Mouse (Mus musculus): ENCODE data around the gene Tgoln1.
A peak's percentile ranks its signal among the peaks of the same experiment; 100 is the strongest.

Tgoln1 gene

DNA sequence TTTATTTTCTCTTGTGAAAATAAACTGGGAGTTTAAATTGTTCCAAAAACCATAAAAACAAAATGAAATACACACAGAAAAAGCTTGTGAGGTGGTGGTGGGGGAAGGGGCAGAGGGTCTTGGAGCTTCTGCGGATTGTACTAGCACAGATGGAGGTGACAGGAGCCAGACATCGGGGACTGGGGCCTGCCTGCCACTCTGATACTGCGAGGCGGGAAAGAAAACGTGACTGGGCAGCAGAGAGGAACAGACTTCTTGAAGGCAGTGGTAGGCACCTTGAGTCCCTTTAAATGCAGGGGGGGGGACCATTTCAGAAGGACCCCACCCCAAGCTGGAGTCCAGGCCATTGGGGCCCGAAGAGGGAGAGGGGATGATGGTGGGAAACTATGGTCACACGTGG is 9.6 kb upstream of the Tgoln1 start:
- DNase-seq = no peak

- DNase-seq = no peak
Observed at GRCm38 (mm10) chr6:72623661-72624402, 7.0 kb upstream of the Tgoln1 start.

DNA sequence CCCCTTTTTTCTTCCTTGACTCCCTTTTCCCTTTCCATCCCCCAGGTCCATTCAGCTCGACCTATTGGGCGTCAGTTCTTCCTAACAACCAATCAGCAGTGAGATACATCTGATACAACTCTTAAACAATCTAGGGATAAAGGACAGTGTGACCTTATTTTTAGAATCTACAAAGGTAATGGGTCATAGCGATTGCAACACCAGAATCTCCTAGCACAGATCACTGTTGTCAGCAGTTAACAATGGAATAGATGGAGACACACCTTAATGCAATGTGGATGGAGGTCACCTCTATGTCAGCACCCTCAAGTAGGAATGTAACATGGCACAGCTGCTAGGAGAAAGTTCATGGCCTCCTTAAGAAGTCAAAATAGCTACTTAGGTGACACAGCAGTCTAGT is 6.1 kb upstream of the Tgoln1 start:
- DNase-seq = no peak

DNA sequence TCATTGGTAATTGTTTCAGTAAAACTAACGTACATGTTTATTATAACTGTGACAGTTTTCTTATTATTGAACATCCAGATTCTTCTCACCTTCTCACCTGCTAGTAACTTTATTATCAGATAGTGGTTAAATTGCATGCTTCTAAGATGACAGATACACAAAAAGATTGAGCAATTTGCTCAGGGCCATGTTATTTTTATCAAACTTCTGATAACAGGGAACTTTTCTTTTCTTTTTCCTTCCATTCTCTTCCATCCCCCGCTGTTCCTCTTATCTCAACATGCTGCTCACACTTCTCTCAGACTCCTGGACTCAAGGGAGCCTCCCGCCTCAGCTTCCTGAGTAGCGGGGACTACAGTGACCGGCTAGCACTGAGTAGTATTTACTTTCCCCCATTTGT is 4.1 kb upstream of the Tgoln1 start:
- no peak for DNase-seq

- DNase-seq = no peak
Observed at GRCm38 (mm10) chr6:72619734-72620532, 3.1 kb upstream of the Tgoln1 start.

DNA sequence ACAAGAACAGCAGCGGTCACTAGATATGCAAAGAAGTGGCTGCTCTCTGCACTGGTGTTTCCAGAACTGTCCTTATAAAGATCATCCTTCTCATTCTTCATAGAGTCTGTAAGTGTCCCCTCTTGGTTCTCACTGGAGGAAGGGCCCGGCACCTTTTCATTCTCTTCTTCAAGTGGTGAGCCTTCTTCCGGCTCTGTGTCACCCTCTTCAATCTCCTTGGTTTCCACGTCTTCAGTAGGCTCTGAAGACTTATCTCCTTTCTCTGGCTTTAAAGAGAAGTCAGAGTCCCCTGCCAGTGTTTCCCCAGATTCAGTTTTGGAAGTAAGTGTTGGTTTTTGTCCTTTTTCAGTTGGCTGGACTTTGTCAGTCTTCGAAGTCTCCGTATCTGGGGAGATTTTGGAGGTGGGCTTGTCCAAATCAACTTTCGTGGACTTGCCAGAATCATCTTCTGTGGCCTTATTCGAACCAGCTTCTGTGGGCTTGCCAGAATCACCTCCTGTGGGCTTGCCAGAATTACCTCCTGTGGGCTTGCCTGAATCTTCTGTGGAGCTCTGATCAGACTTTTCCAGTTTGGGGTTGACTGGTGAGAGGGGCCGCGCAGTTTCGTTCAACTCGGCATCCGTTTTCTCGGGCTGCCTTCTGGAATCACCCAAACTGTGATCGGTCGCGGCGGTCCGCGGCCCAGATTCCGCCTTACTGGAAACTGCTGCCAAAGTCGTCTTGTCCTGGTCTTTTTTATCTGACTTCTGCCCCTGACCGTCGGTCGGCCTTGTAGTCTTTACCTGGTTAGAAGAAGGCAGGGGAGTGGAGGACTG is 1.0 kb downstream of the Tgoln1 start:
- no peak for DNase-seq

- no peak for DNase-seq
Observed at GRCm38 (mm10) chr6:72615151-72615550, 1.6 kb downstream of the Tgoln1 start.

GRCm38 (mm10) chr6:72610261-72610660 is 6.5 kb downstream of the Tgoln1 start:
- DNase-seq = no peak

DNA sequence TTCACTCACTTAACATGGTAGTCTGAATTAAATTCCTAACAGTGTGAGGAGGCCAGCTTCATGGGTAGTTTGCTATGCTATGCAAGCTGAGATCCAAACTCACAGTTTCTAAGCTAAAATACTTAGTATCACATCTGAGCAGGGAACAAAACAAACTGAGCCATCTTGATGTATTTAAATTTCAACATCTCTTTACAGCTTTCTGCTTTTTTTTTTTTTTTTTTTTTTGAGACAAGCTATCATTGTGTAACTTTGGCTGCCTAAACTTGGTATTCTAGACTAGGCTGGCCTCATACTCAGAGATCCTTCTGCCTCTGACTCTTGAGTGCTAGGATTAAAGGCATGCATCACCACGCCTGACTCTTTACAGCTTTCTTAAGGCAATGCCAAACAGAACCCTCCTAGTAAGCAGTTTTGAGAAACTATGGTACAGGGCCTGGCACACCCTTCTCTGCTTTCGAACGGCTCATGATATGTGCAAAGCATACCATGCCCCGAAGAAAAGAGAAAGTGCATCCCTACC is 8.1 kb downstream of the Tgoln1 start:
- no peak for DNase-seq

DNA sequence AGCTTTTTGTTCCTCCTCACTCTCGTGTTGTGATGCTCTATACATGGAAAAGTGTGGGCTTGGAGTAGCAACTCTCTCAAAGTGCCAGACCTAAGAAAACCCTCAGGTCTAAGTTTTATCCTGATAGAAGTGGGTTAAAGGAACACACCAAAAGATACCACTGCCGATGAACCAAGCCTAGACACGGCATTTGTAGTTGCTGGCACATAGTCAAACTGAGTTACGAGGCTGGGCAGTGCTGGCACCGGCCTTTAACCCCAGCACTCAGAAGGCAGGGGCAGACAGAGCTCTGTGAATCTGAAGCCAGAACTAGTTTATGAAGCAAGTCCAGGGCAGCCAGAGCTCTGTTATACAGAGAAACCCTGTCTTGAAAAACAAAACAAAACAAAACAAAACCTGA is 9.1 kb downstream of the Tgoln1 start:
- DNase-seq = no peak

DNA sequence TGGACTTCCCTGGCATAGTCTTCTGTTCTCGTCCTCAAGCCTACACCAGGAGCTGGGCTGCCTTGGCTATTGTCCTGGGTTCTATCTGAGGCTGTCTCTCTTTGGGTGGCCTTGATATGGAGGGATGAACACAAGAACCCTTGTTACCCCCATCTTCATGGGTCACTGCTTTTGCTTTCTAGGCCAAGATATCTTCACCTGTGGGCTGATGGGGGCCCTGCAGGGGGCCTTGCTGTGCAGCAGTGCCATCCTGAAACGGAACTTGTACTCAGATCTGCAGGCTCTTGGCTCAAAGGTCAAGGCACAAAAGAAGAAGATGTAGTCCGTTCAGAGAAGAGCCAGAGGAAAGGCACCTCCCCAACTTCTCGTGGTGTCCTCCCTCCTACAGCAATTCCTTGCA is 9.7 kb downstream of the Tgoln1 start:
- DNase-seq = no peak

GRCm38 (mm10) chr6:72604066-72604465 is 12.7 kb downstream of the Tgoln1 start:
- DNase-seq = no peak

- DNase-seq = peak; percentile 76
Observed at GRCm38 (mm10) chr6:72601732-72602131, 15.1 kb downstream of the Tgoln1 start.

GRCm38 (mm10) chr6:72600771-72601170 is 16.0 kb downstream of the Tgoln1 start:
- no peak for DNase-seq

- DNase-seq = no peak
Observed at GRCm38 (mm10) chr6:72600216-72600615, 16.6 kb downstream of the Tgoln1 start.

DNA sequence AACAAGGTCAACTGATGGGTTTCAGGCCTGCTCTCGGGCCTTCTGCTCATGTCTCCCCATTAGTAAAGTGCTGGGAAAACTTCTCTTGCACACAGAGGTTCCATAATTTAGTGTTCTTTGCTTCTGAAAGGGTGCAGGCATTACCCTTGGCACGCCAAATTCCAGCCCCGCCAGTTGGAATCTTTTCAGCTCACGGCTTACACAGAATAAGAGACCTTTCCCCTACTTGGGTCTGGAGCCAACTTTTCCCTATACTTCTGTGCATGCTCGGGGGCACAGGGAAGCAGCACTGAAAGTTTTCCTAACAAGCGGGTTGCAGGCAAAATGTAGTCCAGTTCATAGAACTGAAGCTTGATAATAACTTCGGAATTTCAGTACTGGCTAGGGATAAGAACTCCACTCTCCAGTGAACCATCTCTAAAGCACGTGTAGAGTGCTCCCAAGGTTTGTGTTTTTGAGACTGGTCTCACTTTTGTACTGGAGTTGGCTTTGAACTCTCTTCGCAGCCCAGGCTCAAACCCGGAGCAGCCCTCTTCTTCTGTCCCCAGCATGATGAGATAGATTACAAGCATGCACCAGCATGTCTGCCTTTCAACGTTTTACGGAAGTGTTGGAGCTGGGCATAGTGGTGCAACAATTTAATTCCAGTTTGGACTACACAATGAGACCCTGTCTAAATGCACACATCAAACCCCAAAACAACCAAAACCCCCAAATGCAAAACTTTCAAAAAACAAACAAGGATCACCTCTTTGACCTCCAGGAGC is 17.8 kb downstream of the Tgoln1 start:
- DNase-seq = no peak

GRCm38 (mm10) chr6:72597956-72598753 is 18.6 kb downstream of the Tgoln1 start, which contains the start of the genes Elmod3 and Retsat:
TSS of gene Elmod3 (minus strand) at chr6:72598413.
TSS of gene Retsat (plus strand) at chr6:72598475.
- DNase-seq = peak; percentile 85

DNA sequence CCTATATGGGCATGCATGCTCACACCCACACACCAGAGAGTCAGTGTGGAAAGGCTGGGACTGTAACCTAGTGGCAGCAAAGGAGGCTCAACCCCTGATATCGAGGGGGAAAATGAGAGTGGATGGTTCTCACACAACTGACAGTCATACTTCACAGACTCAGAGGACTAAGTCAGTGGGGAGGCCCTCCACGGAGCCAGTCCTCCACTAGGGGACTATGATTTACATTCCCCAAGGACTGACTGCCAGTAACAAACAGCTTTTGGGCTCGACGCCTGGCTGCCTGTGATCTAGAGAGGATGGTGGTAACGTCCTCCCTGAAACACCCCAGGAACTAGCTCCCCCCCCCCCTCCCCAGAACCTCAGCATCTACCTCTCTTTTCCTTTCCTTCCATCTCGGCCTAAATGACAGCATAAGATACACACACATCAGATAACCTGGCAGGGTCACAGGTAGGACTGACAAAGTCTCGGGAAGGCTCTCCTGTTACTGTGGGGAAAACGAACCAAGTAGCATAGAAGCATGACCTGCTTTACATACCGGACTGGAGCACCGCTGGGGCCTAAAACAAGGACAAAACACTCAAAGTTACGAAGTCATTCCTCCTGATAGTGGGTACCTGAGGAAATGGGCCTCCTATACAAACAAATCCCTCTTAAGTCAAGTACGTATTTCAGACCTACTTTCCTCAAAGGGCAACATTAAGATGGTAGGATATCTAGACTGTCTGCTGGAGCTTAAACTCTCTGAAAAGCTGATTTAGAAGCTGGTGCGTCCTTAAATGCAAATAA is 19.5 kb downstream of the Tgoln1 start:
- DNase-seq = no peak

GRCm38 (mm10) chr6:72593914-72594313 is 22.9 kb downstream of the Tgoln1 start:
- DNase-seq = no peak

DNA sequence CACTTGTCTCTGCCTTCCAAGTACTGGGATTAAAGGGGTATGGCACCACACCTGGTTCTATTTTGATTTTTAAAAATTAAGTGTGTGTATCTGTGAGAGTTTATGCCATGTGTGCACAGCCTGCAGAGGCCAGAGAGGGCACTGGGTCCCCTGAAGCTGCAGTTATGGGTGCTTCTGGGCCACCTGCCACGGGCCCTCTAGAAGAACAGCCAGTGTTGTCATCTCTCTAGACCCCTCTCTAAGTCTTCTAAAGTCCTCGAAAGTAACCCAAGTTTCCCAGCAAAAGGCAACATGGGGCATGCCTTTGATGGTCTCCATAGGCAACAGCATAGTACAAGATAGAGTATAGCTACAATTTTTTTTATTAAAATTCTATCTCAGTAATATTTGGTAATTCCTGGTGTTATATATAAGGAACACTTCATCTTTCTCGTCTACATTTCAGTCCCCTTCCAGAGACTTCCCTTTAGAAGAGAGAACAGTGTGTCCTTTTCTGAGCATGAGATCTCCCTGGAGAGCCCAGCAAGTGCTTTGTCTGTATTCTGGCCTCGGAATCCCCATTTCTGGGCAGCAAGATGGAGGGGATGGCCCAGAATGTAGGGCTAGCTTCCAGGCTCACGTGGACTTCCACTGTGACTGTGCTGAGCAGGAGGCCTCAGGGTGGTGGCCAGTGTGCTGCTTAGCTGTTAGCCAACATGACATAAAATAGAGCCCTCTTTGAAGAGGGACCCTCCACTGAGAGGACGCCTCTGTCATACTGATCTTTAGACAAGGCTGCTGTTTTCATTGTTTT is 23.6 kb downstream of the Tgoln1 start:
- no peak for DNase-seq

Data from right cerebral cortex, postnatal 25 days (tissue).